Mouse (Mus musculus): ENCODE data around the gene Large1. TPM values are rescaled to one million over a fixed set of nuclear protein-coding genes. Genes with fewer than 3 reads are reported as not detected.
"Not testable (repeated sequence)": the region's sequence is repeated elsewhere in the genome, so short reads cannot be mapped to it uniquely, and the experiment has no call there.

Gene Large1
- polyA plus RNA-seq, 1 experiment from 2014 or later: 0.86 TPM

- no peak overlapping the region for H3K4me3 ChIP-seq (replicated peaks)
- no peak for ATAC-seq (ENCODE audit: insufficient read depth)
- H3K4me1 ChIP-seq (replicated peaks): no peaks in the 10 kb centered on the region
- H3K4me2 ChIP-seq: no peak overlapping the region
- H3K27me3 ChIP-seq: no peaks in the 10 kb centered on the region
- no peak overlapping the region for H3K27ac ChIP-seq (replicated peaks)
- WGBS (ENCODE audit: insufficient replicate concordance): 20% methylated on average over 2 of the region's 2 CpGs
- H3K36me3 ChIP-seq (replicated peaks): no peaks in the 10 kb centered on the region
- no peak overlapping the region for H3K9ac ChIP-seq
- no peaks in the 10 kb centered on the region for H3K9me3 ChIP-seq (replicated peaks)
Observed at GRCm38 (mm10) chr8:73293655-73294054, 59.7 kb downstream of the Large1 start.

GRCm38 (mm10) chr8:73291630-73292029, 61.7 kb downstream of the Large1 start:
- Histone ChIP-seq H3K4me3 (replicated peaks) (no peak overlapping the region), H3K27ac (replicated peaks) (no peak overlapping the region), H3K4me2 (no peak overlapping the region), H3K4me1 (replicated peaks) (no peaks in the 10 kb centered on the region), H3K9me3 (replicated peaks) (no peaks in the 10 kb centered on the region), H3K27me3 (no peaks in the 10 kb centered on the region), H3K36me3 (replicated peaks) (no peaks in the 10 kb centered on the region), H3K9ac (no peak overlapping the region)
- WGBS (ENCODE audit: insufficient replicate concordance): 66% methylated on average over 2 of the region's 2 CpGs
- no peak for ATAC-seq (ENCODE audit: insufficient read depth)

DNA sequence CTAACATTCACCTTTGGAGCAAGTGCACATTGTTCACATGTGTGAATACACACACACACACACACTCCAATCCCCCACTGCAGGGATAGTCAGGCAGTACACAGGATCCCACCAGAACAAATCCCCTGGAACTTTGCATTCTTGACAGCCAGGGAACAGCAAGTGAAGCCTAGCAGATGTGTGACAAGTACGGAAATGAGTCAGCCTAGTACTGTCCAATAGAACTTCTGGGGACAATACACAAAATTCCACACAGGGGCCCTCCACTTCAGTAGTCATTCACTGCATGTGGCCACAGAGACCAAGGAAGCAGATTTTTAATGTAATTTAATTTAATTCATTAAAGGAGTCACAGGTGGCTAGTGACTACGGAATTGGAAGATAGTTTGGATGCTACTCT, 62.7 kb downstream of the Large1 start:
- Histone ChIP-seq H3K27me3 (no peaks in the 10 kb centered on the region), H3K36me3 (replicated peaks) (no peaks in the 10 kb centered on the region), H3K4me2 (no peak overlapping the region), H3K4me3 (replicated peaks) (no peak overlapping the region), H3K9ac (no peak overlapping the region), H3K9me3 (replicated peaks) (no peaks in the 10 kb centered on the region), H3K27ac (replicated peaks) (no peak overlapping the region), H3K4me1 (replicated peaks) (no peaks in the 10 kb centered on the region)
- no peak for ATAC-seq (ENCODE audit: insufficient read depth)
- 60% methylated on average over 2 of the region's 2 CpGs for WGBS (ENCODE audit: insufficient replicate concordance)

DNA sequence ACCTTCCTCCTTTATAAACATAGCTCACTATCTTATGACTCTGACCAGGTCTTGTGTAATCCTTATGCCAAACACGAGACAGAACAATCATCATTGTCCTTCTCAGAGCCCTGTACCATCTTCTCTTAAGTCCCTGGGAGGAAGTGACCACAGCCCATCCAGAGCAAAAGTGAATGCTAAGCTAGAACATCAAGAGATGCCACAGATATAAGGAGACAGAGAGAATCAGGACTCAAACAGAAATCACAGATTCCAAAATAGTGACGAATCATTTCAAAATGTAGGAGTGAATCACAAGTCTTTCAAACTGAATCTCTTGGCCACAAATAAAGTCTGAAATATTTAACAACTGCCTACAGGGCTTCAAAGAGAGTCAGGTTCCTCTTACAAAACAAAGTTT, 63.5 kb downstream of the Large1 start:
- Histone ChIP-seq H3K4me1 (replicated peaks) (no peaks in the 10 kb centered on the region), H3K27ac (replicated peaks) (no peak overlapping the region), H3K9me3 (replicated peaks) (no peaks in the 10 kb centered on the region), H3K4me2 (no peak overlapping the region), H3K36me3 (replicated peaks) (no peaks in the 10 kb centered on the region), H3K9ac (no peak overlapping the region), H3K27me3 (no peaks in the 10 kb centered on the region), H3K4me3 (replicated peaks) (no peak overlapping the region)
- ATAC-seq (ENCODE audit: insufficient read depth): no peak
- 37% methylated on average over 2 of the region's 2 CpGs for WGBS (ENCODE audit: insufficient replicate concordance)

DNA sequence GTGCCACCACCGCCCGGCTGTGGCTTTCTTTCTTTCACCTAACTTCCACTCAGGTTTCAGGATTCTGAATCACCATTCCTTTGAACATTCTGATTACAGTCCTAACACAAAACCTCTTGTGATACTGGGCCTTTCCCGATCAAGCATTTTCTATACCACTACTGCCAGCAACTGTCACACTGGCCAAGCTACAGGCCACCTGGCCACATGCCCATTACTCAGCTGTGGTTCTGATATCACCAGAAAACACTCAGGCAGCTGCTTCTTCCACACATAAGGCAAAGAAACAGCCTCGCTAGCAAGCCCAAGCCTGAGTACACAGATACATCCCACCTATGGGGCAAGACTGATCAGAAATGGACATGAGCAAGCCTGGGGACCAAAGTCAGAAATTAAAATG, 71.3 kb downstream of the Large1 start:
- ATAC-seq (ENCODE audit: insufficient read depth): no peak
- H3K27ac ChIP-seq (replicated peaks): no peak overlapping the region
- WGBS (ENCODE audit: insufficient replicate concordance): 65% methylated on average over 4 of the region's 4 CpGs

GRCm38 (mm10) chr8:73276015-73276414, 77.3 kb downstream of the Large1 start:
- Histone ChIP-seq H3K4me3 (replicated peaks) (no peak overlapping the region), H3K36me3 (replicated peaks) (no peaks in the 10 kb centered on the region), H3K9me3 (replicated peaks) (no peaks in the 10 kb centered on the region), H3K4me2 (no peak overlapping the region), H3K27me3 (no peaks in the 10 kb centered on the region), H3K4me1 (replicated peaks) (no peaks in the 10 kb centered on the region), H3K9ac (no peak overlapping the region), H3K27ac (replicated peaks) (no peak overlapping the region)
- ATAC-seq (ENCODE audit: insufficient read depth): no peak
- WGBS (ENCODE audit: insufficient replicate concordance): 54% methylated on average over 4 of the region's 4 CpGs

More for the DNA sequence above, 71.3 kb downstream of the Large1 start:
- Histone ChIP-seq H3K4me1 (replicated peaks) (no peaks in the 10 kb centered on the region), H3K9ac (no peak overlapping the region), H3K4me3 (replicated peaks) (no peak overlapping the region), H3K4me2 (no peak overlapping the region), H3K27me3 (no peaks in the 10 kb centered on the region), H3K9me3 (replicated peaks) (no peaks in the 10 kb centered on the region), H3K36me3 (replicated peaks) (no peaks in the 10 kb centered on the region)

GRCm38 (mm10) chr8:73275445-73275844, 77.9 kb downstream of the Large1 start:
- H3K36me3 ChIP-seq (replicated peaks); H3K27me3 ChIP-seq; H3K27ac ChIP-seq (replicated peaks); H3K4me2 ChIP-seq; ATAC-seq (ENCODE audit: insufficient read depth); H3K9me3 ChIP-seq (replicated peaks); H3K4me1 ChIP-seq (replicated peaks); H3K4me3 ChIP-seq (replicated peaks); H3K9ac ChIP-seq: not testable (repeated sequence)
- WGBS (ENCODE audit: insufficient replicate concordance): 65% methylated on average over 4 of the region's 4 CpGs

GRCm38 (mm10) chr8:73273150-73273549, 80.2 kb downstream of the Large1 start:
- Histone ChIP-seq H3K4me1 (replicated peaks) (no peaks in the 10 kb centered on the region), H3K27ac (replicated peaks) (no peak overlapping the region), H3K36me3 (replicated peaks) (no peaks in the 10 kb centered on the region), H3K9me3 (replicated peaks) (no peaks in the 10 kb centered on the region), H3K9ac (no peak overlapping the region), H3K27me3 (no peaks in the 10 kb centered on the region), H3K4me3 (replicated peaks) (no peak overlapping the region), H3K4me2 (no peak overlapping the region)
- no peak for ATAC-seq (ENCODE audit: insufficient read depth)

DNA sequence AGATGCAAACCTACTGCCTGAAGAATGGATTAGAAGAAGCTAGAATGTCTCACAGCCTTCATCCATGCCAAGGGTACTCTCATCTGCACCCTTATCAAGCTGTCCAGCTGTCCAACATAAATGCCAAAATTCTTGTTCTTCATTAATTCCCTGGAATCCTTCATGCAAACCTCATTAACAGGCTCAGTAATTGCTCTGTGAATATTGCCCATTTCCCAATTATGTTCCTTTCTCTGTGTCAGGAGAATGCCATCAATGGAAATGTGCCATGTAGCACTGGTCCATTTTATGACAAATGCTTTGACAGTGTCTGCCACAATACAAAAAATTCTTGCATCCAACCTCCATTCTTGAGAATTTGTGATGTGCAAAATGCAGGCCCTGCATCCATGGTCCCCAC, 82.3 kb downstream of the Large1 start:
- ATAC-seq (ENCODE audit: insufficient read depth): no peak
- H3K27me3 ChIP-seq: no peaks in the 10 kb centered on the region
- H3K4me1 ChIP-seq (replicated peaks): no peaks in the 10 kb centered on the region

DNA sequence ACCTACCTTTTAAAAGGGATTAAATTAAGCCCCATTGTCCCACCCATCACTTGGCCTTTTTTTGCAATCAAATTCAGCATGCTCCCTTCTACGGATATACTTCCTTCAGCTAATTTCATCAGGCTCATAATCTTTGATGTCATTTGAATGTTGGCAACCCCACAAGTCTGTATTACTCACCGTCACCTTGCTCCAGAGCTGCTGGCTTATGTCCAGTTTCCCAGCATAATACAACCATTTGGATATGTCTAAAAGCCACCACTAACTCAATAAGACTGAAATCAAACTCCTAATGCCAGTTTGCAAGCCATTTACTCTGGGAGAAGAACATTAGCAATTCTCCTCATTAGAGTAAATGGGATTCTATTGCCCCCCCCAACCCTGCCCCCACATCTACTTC, 95.4 kb downstream of the Large1 start:
- H3K4me2 ChIP-seq: no peak overlapping the region
- no peaks in the 10 kb centered on the region for H3K36me3 ChIP-seq (replicated peaks)
- H3K4me3 ChIP-seq (replicated peaks): no peak overlapping the region
- ATAC-seq (ENCODE audit: insufficient read depth): no peak
- H3K9ac ChIP-seq: no peak overlapping the region
- H3K27ac ChIP-seq (replicated peaks): no peak overlapping the region
- no peaks in the 10 kb centered on the region for H3K9me3 ChIP-seq (replicated peaks)
- no peaks in the 10 kb centered on the region for H3K27me3 ChIP-seq
- no peaks in the 10 kb centered on the region for H3K4me1 ChIP-seq (replicated peaks)
- WGBS (ENCODE audit: insufficient replicate concordance): 60% methylated on average over 2 of the region's 2 CpGs

More for the DNA sequence above, 82.3 kb downstream of the Large1 start:
- Histone ChIP-seq H3K9me3 (replicated peaks) (no peaks in the 10 kb centered on the region), H3K4me2 (no peak overlapping the region), H3K36me3 (replicated peaks) (no peaks in the 10 kb centered on the region), H3K4me3 (replicated peaks) (no peak overlapping the region), H3K9ac (no peak overlapping the region), H3K27ac (replicated peaks) (no peak overlapping the region)

GRCm38 (mm10) chr8:73244186-73244585, 109.2 kb downstream of the Large1 start:
- Histone ChIP-seq H3K27ac (replicated peaks) (no peak overlapping the region), H3K4me1 (replicated peaks) (no peaks in the 10 kb centered on the region), H3K4me2 (no peak overlapping the region), H3K27me3 (no peaks in the 10 kb centered on the region), H3K36me3 (replicated peaks) (no peaks in the 10 kb centered on the region), H3K9me3 (replicated peaks) (no peaks in the 10 kb centered on the region), H3K4me3 (replicated peaks) (no peak overlapping the region), H3K9ac (no peak overlapping the region)
- 70% methylated on average over 3 of the region's 3 CpGs for WGBS (ENCODE audit: insufficient replicate concordance)
- ATAC-seq (ENCODE audit: insufficient read depth): no peak

GRCm38 (mm10) chr8:73242066-73242465, 111.3 kb downstream of the Large1 start:
- H3K36me3 ChIP-seq (replicated peaks): no peaks in the 10 kb centered on the region
- WGBS (ENCODE audit: insufficient replicate concordance): 27% methylated on average over 1 of the region's 1 CpGs
- H3K4me3 ChIP-seq (replicated peaks): no peak overlapping the region
- no peak overlapping the region for H3K27ac ChIP-seq (replicated peaks)
- H3K9ac ChIP-seq: no peak overlapping the region
- H3K4me1 ChIP-seq (replicated peaks): no peaks in the 10 kb centered on the region
- no peak overlapping the region for H3K4me2 ChIP-seq
- no peaks in the 10 kb centered on the region for H3K27me3 ChIP-seq
- no peaks in the 10 kb centered on the region for H3K9me3 ChIP-seq (replicated peaks)
- no peak for ATAC-seq (ENCODE audit: insufficient read depth)

All from liver, embryonic 15.5 days (tissue).